Mouse (Mus musculus): ENCODE measurements around the gene Disp1.

- TF ChIP-seq POLR2A (IDR thresholded peaks at IDR 0.05; ENCODE audit: extremely low read depth, insufficient read depth, low read length): no peak
- no peak for TF ChIP-seq CTCF (IDR thresholded peaks at IDR 0.05; ENCODE audit: low read depth, low read length)
Observed at GRCm38 (mm10) chr1:183116946-183117826, 104.1 kb downstream of the Disp1 start.
